Mouse (Mus musculus): ENCODE measurements around the gene Hist2h2aa1.

- TF ChIP-seq CTCF (conservative IDR thresholded peaks at IDR 0.05 in 1 of 2, IDR thresholded peaks at IDR 0.05 in 1 of 2; ENCODE audit: low read depth in 2 of 2, low read length in 2 of 2) (peak in 1 of 2 experiments; percentile 72; a peak in 2 of 4 replicates), POLR2A (IDR thresholded peaks at IDR 0.05; ENCODE audit: low read depth, low read length) (no peak; the same call in 1 of the 2 replicates), MAFK (IDR thresholded peaks at IDR 0.05; ENCODE audit: insufficient replicate concordance, low read length) (no peak), EP300 (IDR thresholded peaks at IDR 0.05; ENCODE audit: low read length) (no peak), USF2 (conservative IDR thresholded peaks at IDR 0.05; ENCODE audit: low read depth, low read length) (no peak), E2F4 (IDR thresholded peaks at IDR 0.05; ENCODE audit: insufficient replicate concordance, low read depth, low read length) (no peak), ZNF384 (IDR thresholded peaks at IDR 0.05; ENCODE audit: low read depth, low read length) (no peak), MXI1 (IDR thresholded peaks at IDR 0.05; ENCODE audit: low read depth, low read length) (no peak), HCFC1 (IDR thresholded peaks at IDR 0.05; ENCODE audit: low read depth, low read length) (no peak), RAD21 (IDR thresholded peaks at IDR 0.05; ENCODE audit: low read depth, low read length) (peak; percentile 71), MEF2A (IDR thresholded peaks at IDR 0.05; ENCODE audit: borderline replicate concordance, low read depth, low read length) (no peak)
Observed at GRCm38 (mm10) chr3:96219191-96219641, 26.1 kb upstream of the Hist2h2aa1 start.

Measured in CH12.LX (cell line).